Mouse (Mus musculus) stomach, embryonic 15.5 days (tissue): ENCODE measurements at regions not wholly inside any gene's neighbourhood (a gene's known extent, or its start where the extent isn't known, plus 50 kb on each side); places are given as distances from the start of the nearest gene placed in this dataset.
"Not testable (repeated sequence)": the region's sequence is repeated elsewhere in the genome, so short reads cannot be mapped to it uniquely, and the experiment has no call there.

Experiments used
- ATAC-seq: fragments of 200-750 bp; cut with Nextera tagmentation; 2 replicates; pipeline ENCODE4 v1.8.0; 2017; ENCODE audit warnings: low read depth, moderate number of reproducible peaks, moderate TSS enrichment; ENCODE audit not compliant: insufficient read depth, low FRiP score
- H3K27ac ChIP-seq: fragments of 300-500 bp; sonication (generic); 2 replicates; pipeline ENCODE4 v1.5.1; 2015; ENCODE audit warnings: mild to moderate bottlenecking, inconsistent platforms
- H3K27me3 ChIP-seq: fragments of 300-500 bp; sonication (generic); replicated peaks from 2 replicates; pipeline ENCODE4 v1.6.1; 2015; ENCODE audit warnings: inconsistent platforms
- H3K36me3 ChIP-seq: fragments of 300-500 bp; sonication (generic); 2 replicates; pipeline ENCODE4 v1.6.1; 2015; ENCODE audit warnings: inconsistent platforms
- H3K4me1 ChIP-seq: fragments of 300-500 bp; sonication (generic); 2 replicates; pipeline ENCODE4 v1.6.1; 2015; ENCODE audit warnings: inconsistent platforms
- H3K4me2 ChIP-seq: fragments of 300-500 bp; sonication (generic); 2 replicates; pipeline ENCODE4 v1.6.1; 2015; ENCODE audit warnings: mild to moderate bottlenecking, inconsistent platforms
- H3K4me3 ChIP-seq: fragments of 300-500 bp; sonication (generic); replicated peaks from 2 replicates; pipeline ENCODE4 v1.5.1; 2015; ENCODE audit warnings: inconsistent platforms
- H3K9ac ChIP-seq: fragments of 300-500 bp; sonication (generic); 2 replicates; pipeline ENCODE4 v1.6.1; 2015; ENCODE audit warnings: inconsistent platforms
- H3K9me3 ChIP-seq: fragments of 300-500 bp; sonication (generic); 2 replicates; pipeline ENCODE4 v1.6.1; 2016; ENCODE audit warnings: inconsistent platforms
- WGBS: fragments of 180-500 bp; shearing (Covaris S2); methylation state at CpG from one replicate; pipeline ENCODE4 v1.1.7; 2015; 5-methylcytosine and 5-hydroxymethylcytosine counted together

- Histone ChIP-seq H3K27ac (no peak overlapping the region), H3K9me3 (no peaks in the 10 kb centered on the region), H3K27me3 (no peaks in the 10 kb centered on the region), H3K4me3 (no peak overlapping the region), H3K9ac (no peak overlapping the region), H3K36me3 (no peaks in the 10 kb centered on the region), H3K4me2 (no peak overlapping the region), H3K4me1 (no peaks in the 10 kb centered on the region)
- ATAC-seq, result no peak
- WGBS, result 76% methylated on average over 6 of the region's 6 CpGs
Measured at GRCm38 (mm10) chr14:17414246-17414888, 245.7 kb upstream of the Thrb start.

GRCm38 (mm10) chr14:17427751-17428150, 232.3 kb upstream of the Thrb start:
- ATAC-seq, result no peak
- no peaks in the 10 kb centered on the region for H3K4me1 ChIP-seq
- WGBS, result 71% methylated on average over 1 of the region's 1 CpGs
- H3K36me3 ChIP-seq, result no peaks in the 10 kb centered on the region
- H3K27me3 ChIP-seq, result no peaks in the 10 kb centered on the region
- no peak overlapping the region for H3K27ac ChIP-seq
- H3K4me3 ChIP-seq, result no peak overlapping the region
- H3K4me2 ChIP-seq, result no peak overlapping the region
- no peak overlapping the region for H3K9ac ChIP-seq
- no peaks in the 10 kb centered on the region for H3K9me3 ChIP-seq

GRCm38 (mm10) chr14:17429157-17429556, 230.9 kb upstream of the Thrb start:
- no peak overlapping the region for H3K4me3 ChIP-seq
- no peaks in the 10 kb centered on the region for H3K4me1 ChIP-seq
- no peak overlapping the region for H3K27ac ChIP-seq
- H3K27me3 ChIP-seq, result no peaks in the 10 kb centered on the region
- WGBS, result 80% methylated on average over 3 of the region's 3 CpGs
- H3K9me3 ChIP-seq, result no peaks in the 10 kb centered on the region
- no peak for ATAC-seq
- H3K4me2 ChIP-seq, result no peak overlapping the region
- no peak overlapping the region for H3K9ac ChIP-seq
- H3K36me3 ChIP-seq, result no peaks in the 10 kb centered on the region

GRCm38 (mm10) chr14:17433346-17433745, 226.7 kb upstream of the Thrb start:
- Histone ChIP-seq H3K4me2 (no peak overlapping the region), H3K9ac (no peak overlapping the region), H3K4me1 (no peaks in the 10 kb centered on the region), H3K4me3 (no peak overlapping the region), H3K9me3 (no peaks in the 10 kb centered on the region), H3K36me3 (no peaks in the 10 kb centered on the region), H3K27ac (no peak overlapping the region), H3K27me3 (no peaks in the 10 kb centered on the region)
- no peak for ATAC-seq
- WGBS, result 66% methylated on average over 1 of the region's 1 CpGs

- 63% methylated on average over 2 of the region's 2 CpGs for WGBS
- no peak overlapping the region for H3K27ac ChIP-seq
- no peak overlapping the region for H3K9ac ChIP-seq
- H3K4me3 ChIP-seq, result no peak overlapping the region
- ATAC-seq, result no peak
- no peaks in the 10 kb centered on the region for H3K9me3 ChIP-seq
- H3K4me2 ChIP-seq, result no peak overlapping the region
- H3K27me3 ChIP-seq, result no peaks in the 10 kb centered on the region
- no peaks in the 10 kb centered on the region for H3K36me3 ChIP-seq
- no peaks in the 10 kb centered on the region for H3K4me1 ChIP-seq
Measured at GRCm38 (mm10) chr14:17457946-17458345, 202.1 kb upstream of the Thrb start.

GRCm38 (mm10) chr14:17478963-17479362, 181.1 kb upstream of the Thrb start:
- WGBS, result 68% methylated on average over 1 of the region's 1 CpGs
- H3K9me3 ChIP-seq, result no peaks in the 10 kb centered on the region
- no peak for ATAC-seq
- no peak overlapping the region for H3K4me3 ChIP-seq
- H3K27me3 ChIP-seq, result no peaks in the 10 kb centered on the region
- H3K36me3 ChIP-seq, result no peaks in the 10 kb centered on the region
- no peaks in the 10 kb centered on the region for H3K4me1 ChIP-seq
- H3K27ac ChIP-seq, result no peak overlapping the region
- no peak overlapping the region for H3K9ac ChIP-seq
- H3K4me2 ChIP-seq, result no peak overlapping the region

GRCm38 (mm10) chr14:17484866-17485265, 175.2 kb upstream of the Thrb start:
- no peaks in the 10 kb centered on the region for H3K36me3 ChIP-seq
- H3K4me2 ChIP-seq, result no peak overlapping the region
- no peaks in the 10 kb centered on the region for H3K27me3 ChIP-seq
- H3K27ac ChIP-seq, result no peak overlapping the region
- ATAC-seq, result no peak
- H3K4me3 ChIP-seq, result no peak overlapping the region
- no peak overlapping the region for H3K9ac ChIP-seq
- H3K4me1 ChIP-seq, result no peaks in the 10 kb centered on the region
- H3K9me3 ChIP-seq, result no peaks in the 10 kb centered on the region

GRCm38 (mm10) chr14:17513756-17514155, 146.3 kb upstream of the Thrb start:
- Histone ChIP-seq H3K36me3 (no peaks in the 10 kb centered on the region), H3K9ac (no peak overlapping the region), H3K27me3 (no peaks in the 10 kb centered on the region), H3K4me3 (no peak overlapping the region), H3K4me1 (no peaks in the 10 kb centered on the region), H3K27ac (no peak overlapping the region), H3K9me3 (no peaks in the 10 kb centered on the region), H3K4me2 (no peak overlapping the region)
- no peak for ATAC-seq
- 64% methylated on average over 1 of the region's 1 CpGs for WGBS

- Histone ChIP-seq H3K27me3 (no peaks in the 10 kb centered on the region), H3K4me1 (no peaks in the 10 kb centered on the region), H3K9me3 (no peaks in the 10 kb centered on the region), H3K4me2 (no peak overlapping the region), H3K9ac (no peak overlapping the region), H3K36me3 (no peaks in the 10 kb centered on the region), H3K27ac (no peak overlapping the region), H3K4me3 (no peak overlapping the region)
- ATAC-seq, result no peak
- 87% methylated on average over 3 of the region's 3 CpGs for WGBS
Measured at GRCm38 (mm10) chr14:17522696-17523095, 137.4 kb upstream of the Thrb start.

- 81% methylated on average over 4 of the region's 4 CpGs for WGBS
- no peak overlapping the region for H3K4me3 ChIP-seq
- no peak overlapping the region for H3K27ac ChIP-seq
- ATAC-seq, result no peak
- H3K27me3 ChIP-seq, result no peaks in the 10 kb centered on the region
- no peaks in the 10 kb centered on the region for H3K9me3 ChIP-seq
- no peak overlapping the region for H3K9ac ChIP-seq
- no peak overlapping the region for H3K4me2 ChIP-seq
- H3K36me3 ChIP-seq, result no peaks in the 10 kb centered on the region
- no peaks in the 10 kb centered on the region for H3K4me1 ChIP-seq
Measured at GRCm38 (mm10) chr14:17523916-17524315, 136.1 kb upstream of the Thrb start.

GRCm38 (mm10) chr14:17539322-17539721, 120.7 kb upstream of the Thrb start:
- Histone ChIP-seq H3K9ac (no peak overlapping the region), H3K4me3 (no peak overlapping the region), H3K4me2 (no peak overlapping the region), H3K36me3 (no peaks in the 10 kb centered on the region), H3K9me3 (no peaks in the 10 kb centered on the region), H3K27ac (no peak overlapping the region), H3K4me1 (no peaks in the 10 kb centered on the region), H3K27me3 (no peaks in the 10 kb centered on the region)
- WGBS, result 94% methylated on average over 1 of the region's 1 CpGs
- ATAC-seq, result no peak

- H3K27me3 ChIP-seq, result no peaks in the 10 kb centered on the region
- WGBS, result 93% methylated on average over 1 of the region's 1 CpGs
Measured at GRCm38 (mm10) chr14:17556458-17556857, 103.6 kb upstream of the Thrb start.

GRCm38 (mm10) chr14:17560001-17560400, 100.1 kb upstream of the Thrb start:
- not testable (repeated sequence) for H3K4me3 ChIP-seq, H3K9me3 ChIP-seq, H3K4me2 ChIP-seq, H3K36me3 ChIP-seq, H3K9ac ChIP-seq, H3K27ac ChIP-seq, ATAC-seq, H3K27me3 ChIP-seq, H3K4me1 ChIP-seq
- 53% methylated on average over 3 of the region's 3 CpGs for WGBS

More at GRCm38 (mm10) chr14:17556458-17556857, 103.6 kb upstream of the Thrb start:
- Histone ChIP-seq H3K9me3 (no peaks in the 10 kb centered on the region), H3K4me2 (no peak overlapping the region), H3K4me1 (no peaks in the 10 kb centered on the region), H3K9ac (no peak overlapping the region), H3K36me3 (no peaks in the 10 kb centered on the region), H3K27ac (no peak overlapping the region), H3K4me3 (no peak overlapping the region)
- ATAC-seq, result no peak
